Mouse (Mus musculus) limb, embryonic 11.5 days (tissue): ENCODE measurements at regions not wholly inside any gene's neighbourhood (a gene's known extent, or its start where the extent isn't known, plus 50 kb on each side); places are given as distances from the start of the nearest gene placed in this dataset.

Experiments
- ATAC-seq: fragments of 200-750 bp; cut with Nextera tagmentation; 2 replicates; pipeline ENCODE4 v1.8.0; 2017; ENCODE audit warnings: low read depth; ENCODE audit not compliant: insufficient number of reproducible peaks, low FRiP score, low TSS enrichment
- DNase-seq: peaks from one replicate; pipeline ENCODE4 v3.0.0-alpha.2; 2015; ENCODE audit warnings: low spot score
- H3K27ac ChIP-seq: fragments of 300-500 bp; sonication (generic); replicated peaks from 2 replicates; pipeline ENCODE4 v1.5.1; 2014; ENCODE audit warnings: low read depth, mild to moderate bottlenecking, low read length
- H3K27me3 ChIP-seq: fragments of 300-500 bp; sonication (generic); 2 replicates; pipeline ENCODE4 v1.6.1; 2014; ENCODE audit warnings: mild to moderate bottlenecking, low read length, mixed read lengths; ENCODE audit not compliant: control insufficient read depth, insufficient read depth
- H3K36me3 ChIP-seq: fragments of 300-500 bp; sonication (generic); 2 replicates; pipeline ENCODE4 v1.6.1; 2014; ENCODE audit warnings: mild to moderate bottlenecking, low read length, moderate library complexity, mixed read lengths; ENCODE audit not compliant: control insufficient read depth, insufficient read depth
- H3K4me1 ChIP-seq: fragments of 300-500 bp; sonication (generic); 2 replicates; pipeline ENCODE4 v1.6.1; 2014; ENCODE audit warnings: low read length, mixed read lengths; ENCODE audit not compliant: control insufficient read depth, insufficient read depth
- H3K4me2 ChIP-seq: fragments of 300-500 bp; sonication (generic); 2 replicates; pipeline ENCODE4 v1.6.1; 2014; ENCODE audit warnings: low read depth, mild to moderate bottlenecking, moderate library complexity; ENCODE audit not compliant: severe bottlenecking
- H3K4me3 ChIP-seq: fragments of 300-500 bp; sonication (generic); 2 replicates; pipeline ENCODE4 v1.5.1; 2014; ENCODE audit warnings: low read depth, low read length
- H3K9ac ChIP-seq: fragments of 300-500 bp; sonication (generic); 2 replicates; pipeline ENCODE4 v1.6.1; 2014; ENCODE audit warnings: mild to moderate bottlenecking, low read length
- H3K9me3 ChIP-seq: fragments of 300-500 bp; sonication (generic); 2 replicates; pipeline ENCODE4 v1.6.1; 2016; ENCODE audit warnings: low read length; ENCODE audit not compliant: control insufficient read depth
- WGBS: fragments of 180-500 bp; shearing (Covaris S2); extraction: QIAGEN DNeasy Blood & Tissue Kit; methylation state at CpG from one replicate; pipeline ENCODE4 v1.1.7; 2014; 5-methylcytosine and 5-hydroxymethylcytosine counted together

GRCm38 (mm10) chr5:51752024-51752423 is 184.5 kb upstream of the Ppargc1a start:
- Histone ChIP-seq H3K27me3 (no peaks in the 10 kb centered on the region), H3K27ac (no peak overlapping the region), H3K4me1 (no peaks in the 10 kb centered on the region), H3K36me3 (no peaks in the 10 kb centered on the region), H3K4me3 (no peak overlapping the region), H3K4me2 (no peak overlapping the region), H3K9me3 (no peaks in the 10 kb centered on the region), H3K9ac (no peak overlapping the region)
- 83% methylated on average over 4 of the region's 4 CpGs for WGBS
- ATAC-seq (no peak), DNase-seq (no peak)

GRCm38 (mm10) chr5:51750456-51750855 is 182.9 kb upstream of the Ppargc1a start:
- DNase-seq, result no peak
- Histone ChIP-seq H3K4me2 (no peak overlapping the region), H3K9ac (no peak overlapping the region), H3K36me3 (no peaks in the 10 kb centered on the region), H3K4me1 (no peaks in the 10 kb centered on the region), H3K27ac (no peak overlapping the region), H3K27me3 (no peaks in the 10 kb centered on the region), H3K4me3 (no peak overlapping the region), H3K9me3 (no peaks in the 10 kb centered on the region)
- WGBS, result 90% methylated on average over 8 of the region's 8 CpGs
- ATAC-seq, result no peak

GRCm38 (mm10) chr5:51740893-51741292 is 173.4 kb upstream of the Ppargc1a start:
- no peak for DNase-seq
- Histone ChIP-seq H3K36me3 (no peaks in the 10 kb centered on the region), H3K4me1 (no peaks in the 10 kb centered on the region), H3K27me3 (no peaks in the 10 kb centered on the region), H3K4me2 (no peak overlapping the region), H3K4me3 (no peak overlapping the region), H3K9me3 (no peaks in the 10 kb centered on the region), H3K27ac (no peak overlapping the region), H3K9ac (no peak overlapping the region)
- 95% methylated on average over 8 of the region's 8 CpGs for WGBS
- no peak for ATAC-seq

GRCm38 (mm10) chr5:51730241-51730640 is 162.7 kb upstream of the Ppargc1a start:
- H3K9me3 ChIP-seq, result no peaks in the 10 kb centered on the region
- H3K36me3 ChIP-seq, result no peaks in the 10 kb centered on the region
- no peaks in the 10 kb centered on the region for H3K27me3 ChIP-seq
- H3K4me3 ChIP-seq, result no peak overlapping the region
- no peak for ATAC-seq
- 90% methylated on average over 1 of the region's 1 CpGs for WGBS
- no peak overlapping the region for H3K9ac ChIP-seq
- no peak overlapping the region for H3K4me2 ChIP-seq
- H3K4me1 ChIP-seq, result peaks cover 8% of the 10 kb centered on the region; the same call in 1 of the 2 replicates
- DNase-seq, result no peak
- no peak overlapping the region for H3K27ac ChIP-seq

- no peak overlapping the region for H3K4me3 ChIP-seq
- no peak for ATAC-seq
- no peaks in the 10 kb centered on the region for H3K9me3 ChIP-seq
- no peaks in the 10 kb centered on the region for H3K36me3 ChIP-seq
- H3K9ac ChIP-seq, result no peak overlapping the region
- no peak for DNase-seq
- no peaks in the 10 kb centered on the region for H3K27me3 ChIP-seq
- H3K4me2 ChIP-seq, result no peak overlapping the region
- H3K27ac ChIP-seq, result no peak overlapping the region
- WGBS, result 76% methylated on average over 1 of the region's 1 CpGs
- peaks cover 8% of the 10 kb centered on the region; the same call in 1 of the 2 replicates for H3K4me1 ChIP-seq
These were observed 162.2 kb upstream of the Ppargc1a start for GRCm38 (mm10) chr5:51729771-51730170.

GRCm38 (mm10) chr5:51726762-51727161 is 159.2 kb upstream of the Ppargc1a start:
- Histone ChIP-seq H3K27ac (peak overlapping the region; percentile 56; the same call in 1 of the 2 replicates), H3K9me3 (no peaks in the 10 kb centered on the region), H3K4me2 (no peak overlapping the region), H3K27me3 (no peaks in the 10 kb centered on the region), H3K4me3 (no peak overlapping the region), H3K36me3 (no peaks in the 10 kb centered on the region), H3K4me1 (peaks cover 8% of the 10 kb centered on the region; the same call in 1 of the 2 replicates), H3K9ac (no peak overlapping the region)
- no peak for ATAC-seq
- DNase-seq, result peak; percentile 35

GRCm38 (mm10) chr5:51718911-51719310 is 151.4 kb upstream of the Ppargc1a start:
- Histone ChIP-seq H3K4me3 (no peak overlapping the region), H3K36me3 (no peaks in the 10 kb centered on the region), H3K27me3 (no peaks in the 10 kb centered on the region), H3K4me2 (no peak overlapping the region), H3K4me1 (no peaks in the 10 kb centered on the region), H3K27ac (no peak overlapping the region), H3K9me3 (no peaks in the 10 kb centered on the region), H3K9ac (no peak overlapping the region)
- WGBS, result 88% methylated on average over 8 of the region's 8 CpGs
- ATAC-seq (no peak), DNase-seq (no peak)

- 84% methylated on average over 1 of the region's 1 CpGs for WGBS
- H3K27ac ChIP-seq, result no peak overlapping the region
- DNase-seq (no peak), ATAC-seq (no peak)
- H3K4me2 ChIP-seq, result no peak overlapping the region
- no peaks in the 10 kb centered on the region for H3K9me3 ChIP-seq
- H3K4me1 ChIP-seq, result no peaks in the 10 kb centered on the region
- no peaks in the 10 kb centered on the region for H3K36me3 ChIP-seq
- no peaks in the 10 kb centered on the region for H3K27me3 ChIP-seq
- H3K9ac ChIP-seq, result no peak overlapping the region
- H3K4me3 ChIP-seq, result no peak overlapping the region
These were observed 150.9 kb upstream of the Ppargc1a start for GRCm38 (mm10) chr5:51718451-51718850.

- H3K27ac ChIP-seq, result no peak overlapping the region
- H3K27me3 ChIP-seq, result no peaks in the 10 kb centered on the region
- no peaks in the 10 kb centered on the region for H3K9me3 ChIP-seq
- DNase-seq (no peak), ATAC-seq (no peak)
- no peak overlapping the region for H3K4me3 ChIP-seq
- H3K9ac ChIP-seq, result no peak overlapping the region
- WGBS, result 87% methylated on average over 8 of the region's 8 CpGs
- no peaks in the 10 kb centered on the region for H3K4me1 ChIP-seq
- no peak overlapping the region for H3K4me2 ChIP-seq
- H3K36me3 ChIP-seq, result no peaks in the 10 kb centered on the region
These were observed 144.5 kb upstream of the Ppargc1a start for GRCm38 (mm10) chr5:51711860-51712560.
